Mouse (Mus musculus): ENCODE measurements at regions not wholly inside any gene's neighbourhood (a gene's known extent, or its start where the extent isn't known, plus 50 kb on each side); places are given as distances from the start of the nearest gene placed in this dataset.

GRCm38 (mm10) chr1:4574101-4574500 is 233.6 kb upstream of the Gm37988 start:
- TF ChIP-seq CTCF (conservative IDR thresholded peaks at IDR 0.05; ENCODE audit: low read length) (no peak), POU5F1 (IDR thresholded peaks at IDR 0.05; ENCODE audit: borderline replicate concordance, low read length) (no peak)
